Mouse (Mus musculus): Measurements from ENCODE around the gene Zfp629.

DNA sequence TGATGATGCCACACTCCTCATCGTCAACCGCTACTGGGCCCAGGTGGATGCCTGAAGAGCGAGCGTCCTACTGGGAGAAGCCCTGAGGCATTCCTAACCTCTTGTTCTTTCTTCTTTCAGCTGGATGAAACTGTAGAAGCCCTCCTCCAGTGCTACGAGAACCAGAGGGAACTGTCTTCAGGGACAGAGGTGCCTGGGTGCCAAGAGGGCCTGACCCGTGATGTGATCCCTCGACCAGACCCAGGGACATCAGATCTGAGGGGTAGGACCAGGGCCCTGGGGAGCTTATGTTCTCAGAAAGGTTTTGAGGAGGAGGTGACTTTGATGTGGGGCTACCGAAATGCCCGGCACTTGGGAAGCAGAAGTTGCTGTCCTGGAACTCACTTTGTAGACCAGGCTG lies 26.0 kb downstream of the Zfp629 start:
- TF ChIP-seq CTCF (IDR thresholded peaks at IDR 0.05; ENCODE audit: extremely low read depth, insufficient read depth, insufficient read length, insufficient replicate concordance) (no peak), POLR2A (IDR thresholded peaks at IDR 0.05; ENCODE audit: low read depth, low read length) (no peak)

Data from spleen, adult 2 months (tissue).